Mouse (Mus musculus) embryo, embryonic 9.5 days (tissue): ENCODE results near the gene Dok1.

Experiments
- DNase-seq: peaks from one replicate; pipeline ENCODE4 v3.0.0-alpha.2; 2017; ENCODE audit errors: extremely low spot score

Dok1 gene

GRCm38 (mm10) chr6:83049367-83049766 lies 16.1 kb upstream of the Dok1 start:
- DNase-seq = no peak

DNA sequence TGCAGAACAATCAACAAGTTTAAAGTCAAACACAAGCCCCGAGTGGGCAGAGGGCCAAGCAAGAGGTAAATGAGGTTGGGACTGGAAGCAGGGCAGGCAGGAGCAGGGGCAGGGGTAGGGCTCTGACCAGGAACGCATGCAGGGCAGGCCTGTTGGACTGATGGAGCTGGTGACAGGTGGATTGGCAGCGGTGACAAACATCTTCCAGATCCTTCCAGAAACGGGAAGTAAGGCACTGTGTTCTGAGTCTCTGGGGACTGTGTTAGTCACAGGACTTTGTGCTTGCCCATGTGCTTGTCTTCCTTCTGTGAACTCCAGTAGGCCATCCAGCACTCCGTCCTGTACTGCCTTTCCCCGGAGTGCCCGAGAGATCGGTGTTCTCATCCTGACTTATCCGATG lies 11.5 kb upstream of the Dok1 start:
- DNase-seq = no peak

DNA sequence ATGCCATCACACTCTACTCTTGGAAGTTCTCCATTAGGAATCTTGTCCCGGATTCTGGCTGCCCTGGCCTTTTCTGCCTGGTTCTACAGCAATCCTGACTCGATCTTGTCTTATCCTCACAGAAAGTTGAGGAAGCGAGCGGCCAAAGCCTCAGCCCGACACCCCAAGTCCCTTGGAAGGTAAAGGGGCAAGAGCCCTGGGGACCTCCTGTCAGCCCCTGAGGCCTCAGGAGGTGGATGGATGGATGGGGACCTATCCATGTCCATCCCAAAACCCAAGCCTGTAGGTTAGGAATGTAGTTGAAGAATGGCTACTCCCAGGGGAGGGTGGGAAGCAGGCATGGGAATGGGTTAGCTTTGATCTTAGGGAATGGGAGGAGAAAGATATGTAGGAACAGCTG lies 10.7 kb upstream of the Dok1 start:
- DNase-seq = no peak

DNA sequence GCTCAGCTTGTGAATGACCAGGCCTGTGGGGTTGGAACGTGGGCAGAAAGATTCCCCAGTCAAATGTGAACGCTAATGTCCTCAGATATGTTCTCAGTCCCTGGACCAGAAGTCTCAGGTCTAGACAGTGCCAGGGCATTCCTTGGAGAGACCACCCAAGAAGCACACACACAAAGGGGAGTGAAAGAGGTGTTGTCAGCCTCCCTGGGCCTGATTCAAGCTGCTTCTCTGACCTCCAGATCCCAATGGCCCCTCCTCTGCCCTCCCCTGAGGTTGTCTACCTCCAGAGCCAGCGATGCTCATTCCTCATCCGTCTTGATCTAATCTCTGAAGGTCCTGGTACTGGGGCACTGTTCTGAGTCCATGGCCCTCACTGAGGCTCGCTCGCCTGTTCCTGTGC lies 10.3 kb upstream of the Dok1 start:
- DNase-seq = no peak

GRCm38 (mm10) chr6:83040601-83041000 lies 7.3 kb upstream of the Dok1 start:
- no peak for DNase-seq

GRCm38 (mm10) chr6:83038496-83039012 lies 5.3 kb upstream of the Dok1 start:
- peak; percentile 94 for DNase-seq

GRCm38 (mm10) chr6:83037188-83037587 lies 3.9 kb upstream of the Dok1 start:
- DNase-seq = no peak

- DNase-seq = no peak
These were observed 1.3 kb upstream of the Dok1 start for GRCm38 (mm10) chr6:83034463-83035055.

DNA sequence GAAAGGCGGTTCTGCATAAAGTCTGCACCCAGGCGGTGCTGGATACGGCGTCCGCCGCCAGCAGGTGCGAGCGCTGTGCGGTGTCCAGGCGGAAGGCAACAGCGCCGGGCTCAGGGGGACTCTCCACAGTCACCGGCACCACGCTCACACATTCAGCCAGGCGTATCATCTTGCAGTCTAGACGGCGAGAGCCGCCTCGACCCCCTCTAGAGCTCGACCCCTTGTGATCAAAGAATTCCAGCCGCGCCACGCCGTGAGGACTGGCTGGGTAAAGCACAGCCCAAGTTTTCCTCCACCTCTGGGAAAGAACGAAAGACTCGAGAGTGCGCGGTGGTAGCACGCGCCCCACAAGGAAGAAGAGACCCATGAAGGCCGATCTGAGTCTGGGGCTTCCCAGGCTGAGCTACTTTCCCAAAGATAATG lies 491 bp downstream of the Dok1 start:
- peak; percentile 66 for DNase-seq

- no peak for DNase-seq
These were observed 1.2 kb downstream of the Dok1 start for GRCm38 (mm10) chr6:83031921-83032590.

DNA sequence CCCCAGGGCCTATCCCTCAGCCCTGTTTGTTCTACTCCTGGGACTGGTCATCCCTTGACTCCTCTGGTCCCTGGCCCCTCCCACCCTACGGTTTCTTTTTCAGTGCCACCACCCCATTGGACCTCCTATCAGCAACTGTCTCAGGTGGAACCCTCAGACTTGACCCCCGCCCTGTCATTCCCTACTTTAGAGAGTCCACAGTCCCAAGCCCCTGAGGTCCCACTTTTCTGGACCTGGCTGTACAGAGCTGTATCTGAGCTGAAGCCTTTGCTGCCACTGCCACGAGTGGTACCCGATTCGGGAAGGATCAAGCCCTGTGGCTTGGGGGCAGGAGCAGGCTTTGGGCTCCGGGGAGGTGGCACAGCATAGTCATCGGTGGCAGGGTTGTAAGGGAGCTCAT lies 2.2 kb downstream of the Dok1 start:
- no peak for DNase-seq

DNA sequence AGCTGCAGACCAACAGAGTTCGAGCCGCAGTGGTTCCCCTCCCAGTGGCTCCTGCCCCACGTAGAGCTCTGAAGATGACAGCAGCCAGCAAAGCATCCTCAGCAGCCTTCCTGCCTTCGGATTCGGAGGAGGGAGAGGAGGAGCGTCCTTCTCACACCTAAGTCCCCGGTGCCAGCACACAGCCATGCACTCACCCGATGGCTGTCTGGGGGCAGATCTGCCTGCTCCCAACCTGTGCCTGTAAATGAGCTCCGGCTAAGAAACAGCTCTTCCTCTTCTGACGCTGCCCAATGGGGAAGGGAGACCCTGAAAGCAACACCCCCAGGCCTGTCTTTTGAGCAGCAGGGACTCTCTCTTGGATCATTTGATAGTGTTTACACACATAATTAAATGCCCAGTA lies 3.5 kb downstream of the Dok1 start:
- no peak for DNase-seq

GRCm38 (mm10) chr6:83027706-83028105 lies 5.6 kb downstream of the Dok1 start:
- DNase-seq = no peak

DNA sequence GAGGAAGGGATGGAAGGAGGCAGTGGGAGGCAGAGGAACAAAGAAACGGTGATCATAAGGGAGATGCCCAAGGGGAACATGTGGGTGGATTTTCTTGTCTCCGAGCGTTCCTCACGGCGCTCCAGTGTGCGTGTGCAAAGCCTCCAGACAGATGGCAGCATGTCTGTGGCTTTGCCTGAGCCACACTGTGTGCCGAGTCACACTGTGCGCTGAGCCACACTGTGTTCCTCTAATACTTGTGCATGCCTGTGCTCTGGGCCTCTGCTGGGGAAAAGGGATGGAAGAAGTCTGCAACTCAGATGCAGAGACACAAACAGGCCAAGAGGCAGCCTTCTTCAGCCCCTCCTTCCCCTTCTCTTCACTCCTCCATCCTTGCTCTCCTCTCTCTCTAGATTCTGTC lies 6.0 kb downstream of the Dok1 start:
- DNase-seq = no peak

DNA sequence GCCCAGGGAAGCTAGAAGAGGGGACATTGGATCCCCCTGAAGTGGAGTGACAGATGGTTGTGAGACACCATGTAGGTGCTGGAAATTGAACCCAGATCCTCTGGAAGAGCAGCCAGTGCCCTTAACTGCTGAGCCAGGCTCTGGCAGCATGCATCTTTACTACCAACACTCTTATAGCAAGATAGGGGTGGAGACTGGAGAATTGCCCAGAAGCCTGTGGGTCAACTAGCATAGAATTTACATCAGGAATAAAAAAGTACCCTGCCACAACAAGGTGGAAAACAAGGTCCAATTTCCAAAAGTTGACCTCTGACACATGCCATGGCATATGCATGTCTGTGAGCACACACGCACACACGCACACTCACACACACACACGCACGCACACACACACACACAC lies 8.1 kb downstream of the Dok1 start:
- DNase-seq = no peak

- DNase-seq = no peak
These were observed 8.8 kb downstream of the Dok1 start for GRCm38 (mm10) chr6:83024421-83024820.

GRCm38 (mm10) chr6:83023786-83024185 lies 9.5 kb downstream of the Dok1 start:
- DNase-seq = no peak

DNA sequence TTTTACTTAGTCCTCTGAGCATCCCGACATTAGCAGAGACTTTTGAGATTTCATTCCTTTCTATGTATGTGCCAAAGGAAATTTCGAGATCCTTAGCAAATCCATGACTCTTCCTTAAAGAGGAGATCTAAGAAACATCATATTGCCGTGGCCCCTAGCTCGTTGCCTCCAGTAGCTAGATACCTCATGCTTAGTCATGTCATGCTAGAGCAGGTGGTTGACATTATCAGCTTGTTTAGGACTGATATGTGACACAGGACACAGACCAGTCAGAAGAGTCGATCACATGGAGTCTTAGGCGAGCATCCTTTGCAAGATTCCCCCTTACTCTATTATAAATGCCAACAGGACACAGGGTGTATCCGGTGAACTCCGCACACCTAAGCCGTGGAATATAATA lies 10.3 kb downstream of the Dok1 start:
- DNase-seq = no peak

DNA sequence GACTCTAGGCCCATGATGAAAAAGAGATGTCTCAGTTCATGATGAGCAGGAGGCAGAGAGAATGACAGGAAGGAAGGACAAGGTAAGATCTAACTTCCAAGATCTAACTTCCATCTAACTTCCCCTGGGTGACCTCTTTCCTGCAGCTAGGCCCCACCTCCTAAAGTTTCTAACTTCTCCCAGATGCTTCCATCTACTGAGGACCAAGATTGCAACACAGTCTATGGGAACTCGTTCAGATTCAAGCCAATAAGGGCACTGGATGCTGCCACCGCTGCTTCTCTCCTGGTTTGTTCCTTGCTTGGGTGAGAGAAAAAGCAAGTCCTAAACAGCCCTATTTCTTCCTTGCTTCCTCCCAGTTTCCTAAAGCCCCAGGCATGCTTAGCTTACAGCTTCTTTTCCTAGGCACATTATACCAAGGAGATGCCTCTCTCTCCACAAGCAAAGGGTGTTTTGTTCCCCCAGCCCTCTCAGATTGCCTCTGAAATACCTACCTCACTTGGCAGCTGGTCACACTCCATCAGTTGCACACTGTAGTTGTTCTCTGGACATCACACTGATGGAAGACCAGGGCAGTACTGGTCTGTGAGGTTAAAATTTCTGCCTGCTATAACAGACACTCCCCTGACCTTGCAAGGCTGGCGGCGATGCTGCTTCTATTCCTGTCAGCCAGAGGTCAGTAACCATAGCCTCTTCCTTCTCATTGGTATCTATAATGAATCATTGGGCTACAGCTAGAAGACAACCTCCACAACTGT lies 12.3 kb downstream of the Dok1 start:
- DNase-seq = no peak

GRCm38 (mm10) chr6:83020121-83020520 lies 13.2 kb downstream of the Dok1 start:
- no peak for DNase-seq

GRCm38 (mm10) chr6:83019044-83019443 lies 14.2 kb downstream of the Dok1 start:
- DNase-seq = no peak

DNA sequence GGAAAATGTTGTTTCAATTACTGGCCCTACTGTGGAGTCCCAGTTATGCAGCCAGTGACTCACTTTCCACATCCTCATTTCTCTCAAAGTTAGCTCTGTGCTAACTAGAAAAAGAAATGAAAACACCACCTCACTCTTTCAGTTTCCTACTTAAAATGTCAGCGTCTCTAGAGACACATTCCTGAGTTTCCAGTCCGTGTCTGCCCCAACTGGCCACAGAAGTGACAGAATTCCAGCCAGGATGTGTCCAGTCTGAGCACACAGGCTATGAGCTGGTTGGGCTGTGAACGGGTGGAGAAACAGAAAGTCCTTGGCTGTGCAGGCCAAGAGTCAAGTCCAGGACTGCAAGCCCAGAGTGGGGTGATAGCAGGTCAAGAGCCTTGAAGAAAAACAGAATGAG lies 16.1 kb downstream of the Dok1 start:
- DNase-seq = no peak

GRCm38 (mm10) chr6:83015749-83016148 lies 17.5 kb downstream of the Dok1 start:
- no peak for DNase-seq
